Mouse (Mus musculus): ENCODE data around the gene Gm21915. TPM values are rescaled to one million over a fixed set of nuclear protein-coding genes. Genes with fewer than 3 reads are reported as not detected.

Gene Gm21915
- total and polyA plus RNA-seq, 3 experiments: 0.66 TPM; not detected in 2

DNA sequence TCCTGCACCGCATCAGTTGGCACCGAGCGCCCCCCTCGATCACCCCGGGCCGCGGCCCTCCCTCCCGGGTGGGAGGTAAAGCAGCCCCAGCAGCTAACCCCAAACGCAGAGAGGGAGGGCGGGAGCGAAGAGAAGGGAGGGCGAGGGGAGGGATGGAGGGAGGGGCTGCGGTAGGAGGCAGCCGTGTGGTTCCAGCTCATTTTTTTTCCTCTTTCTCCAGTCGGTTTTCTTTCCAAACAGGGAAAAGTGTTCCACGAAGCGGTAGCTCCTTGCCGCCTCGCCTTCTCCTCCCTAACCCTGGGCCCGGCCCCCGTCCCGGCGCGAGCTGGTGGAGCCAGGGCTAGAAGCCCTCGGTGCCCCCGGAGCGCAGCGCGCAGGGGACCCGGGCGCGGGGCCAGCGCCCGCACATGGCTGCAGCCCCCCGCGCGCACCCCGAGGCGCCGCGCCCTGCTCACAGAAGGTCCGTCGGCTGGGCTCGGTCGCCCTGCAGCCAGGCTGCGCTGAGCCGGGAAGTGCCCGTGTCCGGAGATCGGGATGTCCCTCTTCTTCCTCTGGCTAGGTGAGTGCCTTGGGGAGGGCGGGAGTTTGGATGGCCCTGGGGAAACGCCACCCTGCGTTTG, 15.5 kb downstream of the Gm21915 start, which contains the start of gene Clmp:
TSS of gene Clmp (plus strand) at position 162 of the 620 bp plus-strand sequence.
- TF ChIP-seq CTCF (IDR thresholded peaks at IDR 0.05; ENCODE audit: low read depth, low read length) (no peak), POLR2AphosphoS5 (IDR thresholded peaks at IDR 0.05; ENCODE audit: insufficient replicate concordance, low read depth, low read length) (no peak), GATA1 (IDR thresholded peaks at IDR 0.05; ENCODE audit: borderline replicate concordance, low read length) (no peak), GATA2 (IDR thresholded peaks at IDR 0.05; ENCODE audit: borderline replicate concordance, low read depth, low read length) (no peak), TAL1 (conservative IDR thresholded peaks at IDR 0.05; ENCODE audit: low read depth, low read length) (no peak)
- no peak within 1 kb of the TSS for H3K4me3 ChIP-seq (ENCODE audit: low read depth, low read length)
- H3K27me3 ChIP-seq (ENCODE audit: insufficient read depth, low read length): no peaks in the 10 kb centered on the region
- no peaks in the 10 kb centered on the region for H3K36me3 ChIP-seq (replicated peaks)
- ATAC-seq (ENCODE audit: extremely low read depth, insufficient number of reproducible peaks, low FRiP score, poor library complexity, severe bottlenecking) (no peak), DNase-seq (ENCODE audit: low spot score) (no peak)
- H3K4me1 ChIP-seq (ENCODE audit: insufficient read depth, low read depth, low read length): no peaks in the 10 kb centered on the region
- H3K9me3 ChIP-seq (replicated peaks): peaks cover 5% of the 10 kb centered on the region; the same call in 1 of the 2 replicates

DNA sequence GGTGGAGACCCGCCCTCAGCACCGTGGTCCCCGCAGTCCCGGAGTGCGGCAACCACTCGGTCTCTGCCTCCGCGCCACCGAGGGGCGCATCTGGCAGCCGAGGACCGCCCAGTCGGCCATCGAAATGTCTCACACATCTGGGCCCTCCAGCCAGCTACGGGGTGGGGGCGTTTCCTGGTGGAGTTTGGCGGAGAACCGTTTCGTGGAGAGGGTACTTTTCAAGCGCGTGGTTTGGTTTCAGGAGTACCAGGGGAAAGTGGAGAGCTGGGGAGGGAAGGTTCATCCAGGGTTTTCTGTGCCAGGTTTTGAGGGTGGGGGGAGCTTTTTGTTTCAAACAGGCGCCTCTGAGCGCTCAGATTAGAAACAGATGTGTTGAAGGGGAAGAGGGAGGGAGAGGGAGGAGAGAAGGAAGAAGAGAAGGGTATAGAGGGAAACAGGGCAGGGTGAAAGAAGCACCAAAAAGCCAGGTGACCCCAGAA, 16.0 kb downstream of the Gm21915 start:
- TF ChIP-seq CTCF (IDR thresholded peaks at IDR 0.05; ENCODE audit: low read depth, low read length) (no peak), GATA1 (IDR thresholded peaks at IDR 0.05; ENCODE audit: borderline replicate concordance, low read length) (no peak), GATA2 (IDR thresholded peaks at IDR 0.05; ENCODE audit: borderline replicate concordance, low read depth, low read length) (no peak), TAL1 (conservative IDR thresholded peaks at IDR 0.05; ENCODE audit: low read depth, low read length) (no peak), POLR2AphosphoS5 (IDR thresholded peaks at IDR 0.05; ENCODE audit: insufficient replicate concordance, low read depth, low read length) (no peak)
- ATAC-seq (ENCODE audit: extremely low read depth, insufficient number of reproducible peaks, low FRiP score, poor library complexity, severe bottlenecking) (no peak), DNase-seq (ENCODE audit: low spot score) (no peak)
- Histone ChIP-seq H3K36me3 (replicated peaks) (no peaks in the 10 kb centered on the region), H3K27me3 (ENCODE audit: insufficient read depth, low read length) (no peaks in the 10 kb centered on the region), H3K4me3 (ENCODE audit: low read depth, low read length) (no peak overlapping the region), H3K4me1 (ENCODE audit: insufficient read depth, low read depth, low read length) (no peaks in the 10 kb centered on the region), H3K9me3 (replicated peaks) (peaks cover 5% of the 10 kb centered on the region; the same call in 1 of the 2 replicates)

DNA sequence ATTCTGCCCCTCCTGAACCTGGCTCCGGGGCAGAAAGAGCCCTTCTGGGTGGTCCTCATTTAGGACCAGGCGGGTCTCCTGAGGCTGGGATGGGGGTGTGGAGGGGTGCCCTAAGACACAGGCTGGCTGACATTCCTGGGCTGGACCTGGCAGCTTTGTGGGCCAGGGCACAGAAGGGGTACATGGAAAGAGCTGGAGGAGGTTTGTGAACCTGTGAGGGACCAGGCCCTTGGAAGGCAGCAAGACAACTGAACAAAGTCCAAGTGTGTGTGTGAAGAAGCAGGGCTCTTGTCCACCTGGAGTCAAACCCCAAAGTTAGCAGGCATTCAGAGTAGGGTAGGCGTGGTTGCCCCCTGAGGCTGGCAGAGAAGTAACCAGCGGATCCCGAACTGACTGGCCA, 16.6 kb downstream of the Gm21915 start:
- H3K4me1 ChIP-seq (ENCODE audit: insufficient read depth, low read depth, low read length): no peaks in the 10 kb centered on the region
- no peaks in the 10 kb centered on the region for H3K36me3 ChIP-seq (replicated peaks)
- peaks cover 5% of the 10 kb centered on the region; the same call in 1 of the 2 replicates for H3K9me3 ChIP-seq (replicated peaks)
- ATAC-seq (ENCODE audit: extremely low read depth, insufficient number of reproducible peaks, low FRiP score, poor library complexity, severe bottlenecking) (no peak), DNase-seq (ENCODE audit: low spot score) (no peak)
- H3K4me3 ChIP-seq (ENCODE audit: low read depth, low read length): no peak overlapping the region
- no peaks in the 10 kb centered on the region; the same call in 1 of the 2 replicates for H3K27me3 ChIP-seq (ENCODE audit: insufficient read depth, low read length)
- TF ChIP-seq GATA1 (IDR thresholded peaks at IDR 0.05; ENCODE audit: borderline replicate concordance, low read length): no peak
- no peak for TF ChIP-seq CTCF (IDR thresholded peaks at IDR 0.05; ENCODE audit: low read depth, low read length)
- no peak for TF ChIP-seq GATA2 (IDR thresholded peaks at IDR 0.05; ENCODE audit: borderline replicate concordance, low read depth, low read length)
- TF ChIP-seq TAL1 (conservative IDR thresholded peaks at IDR 0.05; ENCODE audit: low read depth, low read length): no peak
- no peak for TF ChIP-seq POLR2AphosphoS5 (IDR thresholded peaks at IDR 0.05; ENCODE audit: insufficient replicate concordance, low read depth, low read length)

DNA sequence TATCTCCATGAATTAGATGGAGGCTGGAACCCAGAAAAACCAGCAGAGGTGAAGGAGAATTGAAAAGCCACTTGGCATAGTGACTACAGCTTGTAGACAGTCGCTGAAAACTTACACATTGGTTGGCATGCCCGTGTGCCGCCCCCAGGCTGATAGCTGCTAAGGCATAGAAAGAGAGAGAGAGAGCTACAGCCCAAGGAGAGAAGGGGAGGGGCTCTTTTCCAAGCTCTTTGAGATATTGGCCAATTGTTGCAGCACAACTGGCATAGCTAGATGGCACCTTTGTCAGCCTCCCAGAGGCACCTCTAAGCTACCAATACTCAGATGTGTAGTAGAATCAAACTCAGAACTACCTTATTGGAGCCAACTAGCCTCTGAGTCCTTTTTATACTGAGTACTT, 17.1 kb downstream of the Gm21915 start:
- H3K4me3 ChIP-seq (ENCODE audit: low read depth, low read length): no peak overlapping the region
- no peak for ATAC-seq (ENCODE audit: extremely low read depth, insufficient number of reproducible peaks, low FRiP score, poor library complexity, severe bottlenecking)
- H3K36me3 ChIP-seq (replicated peaks): no peaks in the 10 kb centered on the region
- DNase-seq (ENCODE audit: low spot score): no peak
- peaks cover 5% of the 10 kb centered on the region; the same call in 1 of the 2 replicates for H3K9me3 ChIP-seq (replicated peaks)
- no peaks in the 10 kb centered on the region for H3K4me1 ChIP-seq (ENCODE audit: insufficient read depth, low read depth, low read length)
- no peaks in the 10 kb centered on the region; the same call in 1 of the 2 replicates for H3K27me3 ChIP-seq (ENCODE audit: insufficient read depth, low read length)
- TF ChIP-seq GATA2 (IDR thresholded peaks at IDR 0.05; ENCODE audit: borderline replicate concordance, low read depth, low read length) (no peak), CTCF (IDR thresholded peaks at IDR 0.05; ENCODE audit: low read depth, low read length) (no peak), GATA1 (IDR thresholded peaks at IDR 0.05; ENCODE audit: borderline replicate concordance, low read length) (no peak), POLR2AphosphoS5 (IDR thresholded peaks at IDR 0.05; ENCODE audit: insufficient replicate concordance, low read depth, low read length) (no peak), TAL1 (conservative IDR thresholded peaks at IDR 0.05; ENCODE audit: low read depth, low read length) (no peak)

DNA sequence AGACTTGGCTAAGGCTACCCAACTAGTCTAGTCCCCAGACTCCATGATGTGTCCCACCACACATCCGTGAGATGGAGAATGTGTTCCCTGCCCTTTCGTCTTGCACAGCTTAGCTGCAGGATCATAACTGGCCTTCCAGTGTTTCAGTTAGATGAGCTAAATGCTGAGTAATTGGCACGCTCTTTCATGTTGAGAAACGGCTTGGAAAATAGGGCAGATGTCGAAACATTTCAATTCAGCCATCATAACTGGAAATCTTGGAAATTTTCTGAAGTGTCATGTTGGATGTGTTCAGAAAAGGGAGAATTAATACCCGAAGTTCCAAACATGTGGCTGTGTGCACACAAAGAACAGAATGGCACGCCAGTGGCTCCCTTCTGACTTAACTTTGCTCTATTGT, 20.1 kb downstream of the Gm21915 start:
- DNase-seq (ENCODE audit: low spot score): no peak
- Histone ChIP-seq H3K9me3 (replicated peaks) (peaks cover 5% of the 10 kb centered on the region; the same call in 1 of the 2 replicates), H3K4me3 (ENCODE audit: low read depth, low read length) (no peak overlapping the region), H3K4me1 (ENCODE audit: insufficient read depth, low read depth, low read length) (no peaks in the 10 kb centered on the region), H3K27me3 (ENCODE audit: insufficient read depth, low read length) (no peaks in the 10 kb centered on the region; the same call in 1 of the 2 replicates), H3K36me3 (replicated peaks) (no peaks in the 10 kb centered on the region)
- ATAC-seq (ENCODE audit: extremely low read depth, insufficient number of reproducible peaks, low FRiP score, poor library complexity, severe bottlenecking): no peak
- TF ChIP-seq TAL1 (conservative IDR thresholded peaks at IDR 0.05; ENCODE audit: low read depth, low read length): no peak
- TF ChIP-seq CTCF (IDR thresholded peaks at IDR 0.05; ENCODE audit: low read depth, low read length): no peak
- TF ChIP-seq GATA2 (IDR thresholded peaks at IDR 0.05; ENCODE audit: borderline replicate concordance, low read depth, low read length): no peak
- TF ChIP-seq GATA1 (IDR thresholded peaks at IDR 0.05; ENCODE audit: borderline replicate concordance, low read length): no peak
- no peak for TF ChIP-seq POLR2AphosphoS5 (IDR thresholded peaks at IDR 0.05; ENCODE audit: insufficient replicate concordance, low read depth, low read length)

DNA sequence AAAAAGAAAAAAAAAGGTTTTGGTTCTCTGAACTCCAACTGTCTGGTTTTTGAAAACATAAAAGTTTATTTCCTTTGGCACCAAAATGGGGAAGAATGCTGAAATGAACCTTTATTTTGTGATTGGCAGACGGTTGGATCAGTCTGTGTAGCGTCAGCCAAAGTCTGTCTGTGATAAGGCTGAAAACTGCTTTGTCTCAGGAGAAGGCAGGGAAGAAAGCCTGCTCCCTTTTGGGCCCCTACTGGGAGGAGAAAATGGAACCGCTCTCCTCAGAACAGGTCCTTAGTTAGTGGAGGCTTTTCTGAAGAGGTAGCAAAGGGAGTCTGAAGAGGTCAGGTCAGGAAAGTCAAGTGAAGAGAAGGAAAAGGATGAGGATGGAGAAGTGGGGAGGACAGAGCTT, 22.6 kb downstream of the Gm21915 start:
- TF ChIP-seq TAL1 (conservative IDR thresholded peaks at IDR 0.05; ENCODE audit: low read depth, low read length): no peak
- no peak for TF ChIP-seq GATA1 (IDR thresholded peaks at IDR 0.05; ENCODE audit: borderline replicate concordance, low read length)
- TF ChIP-seq GATA2 (IDR thresholded peaks at IDR 0.05; ENCODE audit: borderline replicate concordance, low read depth, low read length): no peak
- TF ChIP-seq POLR2AphosphoS5 (IDR thresholded peaks at IDR 0.05; ENCODE audit: insufficient replicate concordance, low read depth, low read length): no peak
- no peak for TF ChIP-seq CTCF (IDR thresholded peaks at IDR 0.05; ENCODE audit: low read depth, low read length)
- DNase-seq (ENCODE audit: low spot score): no peak
- H3K36me3 ChIP-seq (replicated peaks): no peaks in the 10 kb centered on the region
- H3K27me3 ChIP-seq (ENCODE audit: insufficient read depth, low read length): no peaks in the 10 kb centered on the region; the same call in 1 of the 2 replicates
- H3K4me1 ChIP-seq (ENCODE audit: insufficient read depth, low read depth, low read length): no peaks in the 10 kb centered on the region
- no peak for ATAC-seq (ENCODE audit: extremely low read depth, insufficient number of reproducible peaks, low FRiP score, poor library complexity, severe bottlenecking)
- no peak overlapping the region for H3K4me3 ChIP-seq (ENCODE audit: low read depth, low read length)
- no peaks in the 10 kb centered on the region for H3K9me3 ChIP-seq (replicated peaks)

Data from G1E (cell line).